Mouse (Mus musculus) lung, adult 2 months (tissue): Measurements from ENCODE around the gene Eif3m.

Source experiments
- CTCF ChIP-seq: fragments of 200-500 bp; IDR thresholded peaks from 2 replicates; pipeline ENCODE4 v1.5.1; 2011; ENCODE audit warnings: mild to moderate bottlenecking, low read length, control low read depth; ENCODE audit not compliant: insufficient read depth
- POLR2A ChIP-seq: fragments of 200-500 bp; IDR thresholded peaks from 2 replicates; pipeline ENCODE4 v1.6.1; 2011; ENCODE audit warnings: low read depth, mild to moderate bottlenecking, control low read depth, low read length, borderline replicate concordance; ENCODE audit errors: extremely low read depth

GRCm38 (mm10) chr2:105019457-105019856, 2.6 kb upstream of the Eif3m start:
- TF ChIP-seq POLR2A (no peak), CTCF (no peak)
